Mouse (Mus musculus): ENCODE data around the gene Ttc34.
A peak's percentile ranks its signal among the peaks of the same experiment; 100 is the strongest.

Ttc34 gene

DNA sequence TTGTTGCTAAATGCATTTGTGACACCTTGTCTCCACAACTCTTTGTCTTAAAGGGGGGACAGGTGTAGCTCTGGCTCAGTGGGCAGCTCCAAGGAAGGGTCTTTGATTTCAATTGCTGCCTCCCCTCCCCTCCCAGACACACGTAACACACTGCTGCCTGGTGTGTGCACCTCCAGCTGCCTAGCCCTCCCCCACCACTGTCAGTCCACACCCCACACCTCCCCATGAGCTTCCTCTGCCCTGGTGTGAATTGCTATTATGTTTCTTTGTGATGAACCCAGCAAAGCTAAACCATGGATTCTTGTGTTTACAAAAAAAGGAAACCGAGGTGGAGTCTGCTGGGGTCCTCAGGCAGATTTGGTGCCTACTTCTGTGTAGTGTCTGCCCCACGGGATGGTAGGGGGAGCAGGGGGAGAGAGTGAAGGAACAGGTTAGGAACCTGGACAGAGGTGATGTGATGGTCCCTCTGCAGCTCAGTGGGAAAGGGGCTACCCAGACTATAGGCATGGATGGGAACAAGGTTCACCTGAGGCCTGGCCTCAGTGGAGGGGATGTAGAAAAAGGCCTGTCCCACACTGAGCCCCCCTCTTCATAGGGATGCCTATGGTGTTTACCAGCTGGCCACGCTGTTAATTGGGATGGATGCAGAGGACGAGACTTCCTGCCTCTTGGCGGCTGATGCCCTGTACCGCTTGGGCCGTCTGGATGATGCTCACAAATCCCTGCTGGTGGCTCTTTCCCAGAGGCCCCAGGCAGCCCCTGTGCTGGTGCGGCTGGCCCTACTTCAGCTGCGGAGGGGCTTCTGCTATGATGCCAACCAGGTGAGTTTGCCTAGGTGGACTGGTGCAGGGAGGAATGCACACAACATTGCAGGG lies 20.3 kb downstream of the Ttc34 start:
- no peak for DNase-seq (ENCODE audit: low read depth, low spot score)

DNA sequence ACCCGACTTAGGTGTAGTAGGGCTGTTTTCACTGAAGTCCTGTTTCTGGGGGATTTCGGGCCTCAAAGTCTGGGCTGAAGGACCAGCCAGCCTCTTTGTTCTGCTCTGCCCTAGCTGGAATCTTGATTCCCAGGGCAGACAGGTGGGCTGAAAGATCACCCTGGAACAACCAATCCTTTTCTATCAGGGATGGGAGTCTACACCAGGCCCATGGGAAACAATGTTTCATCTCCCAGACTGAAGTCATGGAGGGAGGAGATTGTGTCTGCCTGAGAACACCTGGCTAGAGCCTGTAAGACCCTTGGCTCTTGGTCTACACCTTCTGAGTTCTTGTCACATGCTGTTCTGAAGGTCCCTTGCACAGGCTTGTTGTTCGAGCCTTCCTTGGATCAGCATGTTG lies 21.3 kb downstream of the Ttc34 start:
- DNase-seq (ENCODE audit: low read depth, low spot score) = no peak

DNA sequence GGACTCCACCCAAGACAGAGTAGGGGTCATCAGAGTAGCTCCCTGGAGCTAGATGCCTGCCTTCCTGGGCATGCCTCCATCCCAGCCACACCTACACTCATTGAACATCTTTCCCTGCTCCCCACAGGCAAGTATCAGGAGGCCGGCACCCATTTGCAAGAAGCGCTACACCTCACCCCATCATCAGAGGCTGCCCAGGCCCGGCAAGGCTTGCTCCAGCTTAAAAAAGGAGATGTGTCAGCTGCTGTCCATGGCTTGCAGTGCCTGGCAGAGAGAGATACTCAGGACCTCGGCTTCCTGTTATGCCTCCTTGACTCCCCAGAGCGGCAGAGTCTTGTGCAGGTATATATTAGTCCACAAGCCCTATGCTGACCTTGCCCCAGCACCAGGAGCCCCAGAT lies 24.7 kb downstream of the Ttc34 start:
- no peak for DNase-seq (ENCODE audit: low read depth, low spot score)

- no peak for DNase-seq (ENCODE audit: low read depth, low spot score)
Measured at GRCm38 (mm10) chr4:154863436-154863935, 26.2 kb downstream of the Ttc34 start.

- peak; percentile 78 for DNase-seq (ENCODE audit: low read depth, low spot score)
Measured at GRCm38 (mm10) chr4:154864271-154864771, 27.1 kb downstream of the Ttc34 start.

DNA sequence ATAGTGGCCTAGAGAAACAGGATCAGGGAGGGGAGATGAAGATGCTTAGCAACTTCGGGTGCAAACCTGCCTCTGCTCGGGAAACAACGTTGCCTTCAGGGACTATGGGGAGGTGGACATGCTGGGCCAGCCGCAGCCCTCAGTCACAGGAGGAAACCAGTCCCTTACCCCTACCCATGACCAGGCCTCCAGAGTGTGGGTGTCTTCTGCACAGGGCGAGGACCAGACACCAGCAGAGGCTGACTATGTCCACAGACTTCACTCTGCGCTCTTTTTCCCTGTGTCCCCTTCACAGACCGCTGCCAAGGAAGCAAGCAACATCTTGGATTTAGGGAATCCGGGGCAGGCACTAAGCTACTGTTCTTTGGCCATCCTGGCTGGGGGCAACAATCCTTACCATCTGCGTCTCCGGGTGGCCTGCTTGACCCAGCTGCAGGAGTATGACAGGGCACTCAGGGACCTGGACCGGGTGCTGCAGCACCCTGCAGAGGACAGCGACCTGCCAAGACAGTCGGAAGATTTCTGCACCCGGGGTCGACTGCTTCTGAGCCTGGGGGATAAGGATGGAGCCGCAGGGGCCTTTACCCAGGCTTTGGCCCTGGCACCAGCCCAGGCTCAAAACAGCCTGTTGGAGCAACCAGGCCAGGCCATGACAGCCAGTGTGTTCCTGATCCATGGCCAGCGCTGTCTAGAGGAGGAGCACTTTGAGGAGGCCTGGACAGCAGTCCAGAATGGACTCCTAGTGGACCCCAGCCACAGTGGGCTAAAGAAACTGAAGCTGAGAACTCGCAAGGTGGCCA lies 27.9 kb downstream of the Ttc34 start:
- no peak for DNase-seq (ENCODE audit: low read depth, low spot score)

DNA sequence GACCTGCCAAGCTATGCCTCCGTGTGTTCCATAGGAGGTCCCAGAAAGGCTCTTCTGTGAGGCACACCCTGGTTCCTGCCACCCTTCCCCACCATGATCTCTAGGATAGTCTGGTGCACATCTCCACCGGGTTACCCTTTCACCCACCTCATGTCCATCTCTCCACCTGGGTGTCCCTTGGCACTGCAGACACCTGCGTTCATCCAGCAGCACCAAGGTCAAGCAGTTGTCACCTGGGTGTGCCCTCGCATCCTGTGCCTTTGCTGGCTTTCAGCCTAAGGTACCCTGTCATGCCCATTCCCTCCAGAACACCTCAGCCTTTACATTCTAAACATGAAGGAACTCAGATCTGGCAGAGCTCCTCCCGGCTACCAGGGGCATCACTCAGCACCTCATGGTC lies 29.1 kb downstream of the Ttc34 start:
- DNase-seq (ENCODE audit: low read depth, low spot score) = no peak

DNA sequence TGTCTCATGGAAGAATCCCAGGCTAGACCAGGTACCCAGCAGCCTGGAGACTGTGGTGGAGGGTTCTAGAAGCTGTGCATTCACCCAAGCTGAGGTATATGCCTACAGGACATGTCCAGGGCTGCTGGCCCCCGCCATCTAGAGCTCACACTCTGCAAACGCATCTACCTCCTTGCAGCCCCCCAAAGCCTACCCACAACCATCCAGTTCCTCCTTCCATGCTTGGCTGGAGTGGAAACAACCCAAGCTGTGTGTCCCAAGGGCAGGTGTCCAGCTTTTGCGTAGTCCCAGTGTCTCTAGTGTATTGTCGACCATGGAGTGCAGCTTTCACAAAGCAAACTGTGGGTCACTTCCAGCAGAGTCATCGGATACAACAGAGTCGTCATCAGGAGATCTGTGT lies 30.0 kb downstream of the Ttc34 start:
- no peak for DNase-seq (ENCODE audit: low read depth, low spot score)

DNA sequence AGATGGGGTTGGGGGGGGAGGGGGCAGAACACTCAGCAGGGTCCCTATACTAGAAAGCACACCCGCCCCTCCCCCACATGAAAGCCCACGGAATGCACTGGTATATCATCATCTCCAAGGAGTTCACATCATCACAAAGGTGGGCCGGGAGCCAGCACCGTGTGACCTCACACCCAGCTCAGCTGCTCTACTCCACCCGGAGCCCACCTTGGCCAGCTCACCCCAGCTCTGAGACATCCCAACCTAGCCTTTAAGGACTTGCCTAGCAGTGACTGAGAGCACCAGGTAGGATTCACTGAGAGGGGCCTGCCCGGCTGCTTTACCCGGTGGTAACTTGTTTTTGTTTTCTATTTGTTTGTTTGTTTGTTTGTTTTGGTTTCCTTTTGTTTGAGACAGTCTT lies 32.2 kb downstream of the Ttc34 start, which contains the start of gene Mmel1:
TSS of gene Mmel1 (plus strand) at position 146 of the 400 bp plus-strand sequence.
- DNase-seq (ENCODE audit: low read depth, low spot score) = no peak

- no peak for DNase-seq (ENCODE audit: low read depth, low spot score)
Measured at GRCm38 (mm10) chr4:154870721-154871120, 33.5 kb downstream of the Ttc34 start.

- DNase-seq (ENCODE audit: low read depth, low spot score) = no peak
Measured at GRCm38 (mm10) chr4:154871757-154872251, 34.5 kb downstream of the Ttc34 start.

GRCm38 (mm10) chr4:154873186-154873585 lies 35.9 kb downstream of the Ttc34 start:
- no peak for DNase-seq (ENCODE audit: low read depth, low spot score)

GRCm38 (mm10) chr4:154877864-154878548 lies 40.7 kb downstream of the Ttc34 start:
- DNase-seq (ENCODE audit: low read depth, low spot score) = peak; percentile 87

- no peak for DNase-seq (ENCODE audit: low read depth, low spot score)
Measured at GRCm38 (mm10) chr4:154880730-154881129, 43.5 kb downstream of the Ttc34 start.

DNA sequence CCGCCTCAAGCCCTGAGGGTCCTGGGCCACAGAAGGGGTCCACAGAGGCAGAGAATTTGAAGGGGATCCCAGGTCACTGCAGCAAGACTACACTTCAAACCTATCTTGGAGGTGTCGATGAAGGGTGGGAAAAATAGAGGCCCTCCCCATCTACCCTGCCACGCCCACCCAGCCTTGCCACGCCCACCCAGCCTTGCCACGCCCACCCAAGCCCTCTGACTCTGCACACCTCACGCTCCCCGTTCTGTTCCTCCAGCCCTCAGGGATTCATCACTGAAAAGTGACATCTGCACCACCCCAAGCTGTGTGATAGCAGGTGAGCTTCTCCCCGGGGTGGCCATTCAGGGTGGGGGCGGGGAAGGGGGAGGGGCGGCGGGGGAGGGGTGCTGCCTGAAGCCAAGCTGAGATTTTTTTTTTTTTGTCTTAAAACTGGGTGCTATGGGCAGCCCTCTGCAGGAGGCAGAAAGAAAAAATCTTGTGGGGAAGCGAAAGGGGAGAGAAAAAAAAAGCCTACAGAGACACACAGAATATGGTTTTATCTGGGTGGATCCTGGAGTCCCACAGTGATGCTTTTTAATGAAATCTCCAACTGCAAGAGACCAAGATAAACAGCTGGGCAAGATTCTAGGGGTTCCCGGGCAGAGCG lies 44.9 kb downstream of the Ttc34 start:
- DNase-seq (ENCODE audit: low read depth, low spot score) = no peak

GRCm38 (mm10) chr4:154885416-154885815 lies 48.2 kb downstream of the Ttc34 start:
- no peak for DNase-seq (ENCODE audit: low read depth, low spot score)

- no peak for DNase-seq (ENCODE audit: low read depth, low spot score)
Measured at GRCm38 (mm10) chr4:154886876-154887592, 49.8 kb downstream of the Ttc34 start.

DNA sequence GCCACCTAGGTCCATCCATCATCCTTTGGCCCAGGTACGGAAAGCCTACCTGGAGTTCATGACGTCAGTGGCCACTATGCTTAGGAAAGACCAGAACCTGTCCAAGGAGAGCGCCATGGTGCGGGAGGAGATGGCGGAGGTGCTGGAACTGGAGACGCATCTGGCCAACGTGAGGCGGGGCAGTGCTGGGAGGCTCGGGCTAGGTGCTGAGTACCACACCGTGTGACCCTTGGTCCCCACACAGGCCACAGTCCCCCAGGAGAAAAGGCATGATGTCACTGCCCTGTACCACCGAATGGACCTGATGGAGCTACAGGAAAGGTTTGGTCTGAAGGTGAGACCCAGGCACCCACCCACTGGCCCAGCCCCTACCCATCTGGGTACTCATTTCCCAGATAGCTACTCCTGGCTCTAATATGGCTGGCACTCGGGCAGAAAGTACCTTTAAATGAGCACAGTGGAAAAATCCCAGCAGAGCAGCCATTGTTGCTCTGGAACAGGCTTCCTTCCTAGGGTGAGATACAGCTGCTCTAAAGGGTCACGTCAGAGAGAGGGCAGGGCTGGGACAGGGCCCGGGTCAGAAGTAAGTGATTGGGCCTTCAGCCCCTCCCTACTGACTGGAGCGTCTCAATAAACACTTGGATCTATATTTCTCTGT lies 50.5 kb downstream of the Ttc34 start:
- no peak for DNase-seq (ENCODE audit: low read depth, low spot score)

DNA sequence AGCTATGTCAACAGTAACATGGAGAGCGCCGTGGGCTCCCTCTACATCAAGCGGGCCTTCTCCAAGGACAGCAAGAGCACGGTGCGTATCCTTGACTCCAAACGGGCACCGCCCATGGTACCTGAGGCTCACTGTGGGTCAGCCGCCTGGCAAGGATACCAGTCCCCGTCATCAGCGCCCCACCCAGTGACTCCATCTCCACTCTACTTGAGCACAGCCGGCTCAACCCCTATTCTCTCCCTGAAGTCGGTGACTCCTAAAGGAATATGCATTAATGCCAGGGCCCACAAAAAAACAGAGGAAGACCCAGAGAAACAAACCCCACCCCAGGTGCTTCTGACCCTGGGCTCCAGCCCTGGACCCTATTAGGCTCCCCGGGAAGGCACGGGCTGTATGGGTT lies 53.6 kb downstream of the Ttc34 start:
- DNase-seq (ENCODE audit: low read depth, low spot score) = no peak

DNA sequence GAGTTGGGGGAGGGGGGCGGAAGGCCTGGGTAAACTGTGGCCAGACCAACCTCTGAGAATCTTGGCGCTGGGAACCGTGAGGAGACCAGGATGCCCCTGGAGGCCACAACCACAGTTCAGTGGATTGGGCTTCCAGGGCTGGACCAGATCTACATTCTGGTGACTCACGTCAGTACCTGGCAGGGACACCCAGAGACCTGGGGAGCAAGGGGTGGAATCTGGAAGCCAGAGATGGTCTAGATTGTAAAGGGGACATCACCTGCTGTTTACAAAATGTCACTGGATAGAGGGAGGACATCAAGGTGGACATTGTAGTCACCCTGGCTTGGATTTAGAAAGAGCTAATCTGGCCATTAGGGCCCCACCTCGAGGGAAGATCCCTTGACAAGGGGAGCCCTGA lies 58.3 kb downstream of the Ttc34 start:
- no peak for DNase-seq (ENCODE audit: low read depth, low spot score)

Measured in brain, embryonic 18.5 days (tissue).